In the genomic region with DNA sequence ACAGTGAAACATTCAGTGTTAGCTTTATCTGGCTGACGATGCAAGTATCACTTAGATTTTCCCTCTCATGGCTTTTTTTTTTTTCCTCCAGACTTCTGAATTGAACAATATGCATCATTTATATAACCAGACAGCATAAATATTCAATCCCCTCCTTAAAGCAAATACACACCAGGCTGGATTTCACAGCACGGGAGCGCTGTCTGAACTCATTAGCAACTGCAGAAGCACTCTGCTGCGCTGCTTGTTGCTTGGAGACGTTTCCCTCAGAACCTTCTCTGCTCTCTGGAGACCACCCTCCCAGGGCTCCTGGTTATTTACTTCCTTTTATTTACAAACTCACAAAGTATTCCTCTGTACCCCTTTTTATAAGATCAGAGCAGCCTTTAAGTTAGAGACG, we compare ENCODE assay signal across 15 mouse cellular contexts.
DNase-seq lines count a peak whose midpoint lies in the region; ATAC-seq and TF ChIP-seq lines count a peak whose summit lies in the region.
"Had no signal": no experiment of that assay in that cellular context is flagged by ENCODE, and none has a peak within 500 bp of the region (broad histone marks: within the 10 kb centered on the region; RNA-seq: fewer than 3 reads in every experiment).

No protein-coding gene starts in this region.

- no peak for DNase-seq in layer of hippocampus, adult 2 months (ENCODE audit: low spot score in 2 of 2)
- no peak for DNase-seq in layer of hippocampus, postnatal 36 days
- peak; percentile 57 for DNase-seq in retina, postnatal 1 day
- DNase-seq in liver, postnatal 0 days, result no peak
- DNase-seq: cerebellum, adult 18-20 months; kidney, adult 8-10 months; kidney, postnatal 4 days; left cerebral cortex, postnatal 4 days; thymus, postnatal 4 days had no signal

- no peak overlapping the region for H3K4me2 ChIP-seq in forebrain, embryonic 16.5 days (ENCODE audit: low read length)
- H3K4me2 ChIP-seq in midbrain, embryonic 13.5 days (replicated peaks), result peak overlapping the region; percentile 15; the same call in 1 of the 2 replicates
- H3K4me2 ChIP-seq in liver, postnatal 0 days (ENCODE audit: low read depth, low read length), result no peak overlapping the region
- H3K4me2 ChIP-seq in kidney, embryonic 15.5 days, result no peak overlapping the region
- H3K4me2 ChIP-seq: heart, embryonic 13.5 days; liver, embryonic 11.5 days had no signal

- no peak overlapping the region for H3K9ac ChIP-seq in forebrain, embryonic 16.5 days (replicated peaks; ENCODE audit: low read depth, low read length)
- no peak overlapping the region for H3K9ac ChIP-seq in midbrain, embryonic 13.5 days (replicated peaks)
- H3K9ac ChIP-seq in liver, postnatal 0 days (replicated peaks), result no peak overlapping the region
- H3K9ac ChIP-seq in kidney, embryonic 15.5 days, result no peak overlapping the region
- H3K9ac ChIP-seq: heart, embryonic 13.5 days had no signal

- no peaks in the 10 kb centered on the region for H3K9me3 ChIP-seq in forebrain, embryonic 16.5 days (ENCODE audit: control insufficient read depth, low read length)
- H3K9me3 ChIP-seq in midbrain, embryonic 13.5 days, result no peaks in the 10 kb centered on the region
- H3K9me3 ChIP-seq in liver, postnatal 0 days (ENCODE audit: low read length), result no peaks in the 10 kb centered on the region
- no peaks in the 10 kb centered on the region for H3K9me3 ChIP-seq in kidney, embryonic 15.5 days (replicated peaks)
- H3K9me3 ChIP-seq: heart, embryonic 13.5 days had no signal

- H3K36me3 ChIP-seq in forebrain, embryonic 16.5 days (ENCODE audit: control insufficient read depth, insufficient read depth), result no peaks in the 10 kb centered on the region
- H3K36me3 ChIP-seq in midbrain, embryonic 13.5 days, result no peaks in the 10 kb centered on the region
- H3K36me3 ChIP-seq in liver, postnatal 0 days (replicated peaks; ENCODE audit: insufficient read depth, low read length), result peaks cover 4% of the 10 kb centered on the region
- no peaks in the 10 kb centered on the region for H3K36me3 ChIP-seq in kidney, embryonic 15.5 days
- H3K36me3 ChIP-seq: heart, embryonic 13.5 days had no signal

- no peak for TF ChIP-seq CTCF in layer of hippocampus, adult 2 months (conservative IDR thresholded peaks at IDR 0.05)
- no peak for TF ChIP-seq CTCF in liver, postnatal 0 days (IDR thresholded peaks at IDR 0.05; ENCODE audit: low read depth)

- peaks cover 17% of the 10 kb centered on the region for H3K4me1 ChIP-seq in forebrain, embryonic 16.5 days (replicated peaks; ENCODE audit: control insufficient read depth, insufficient read depth, low read length)
- peaks cover 39% of the 10 kb centered on the region for H3K4me1 ChIP-seq in midbrain, embryonic 13.5 days (replicated peaks)
- H3K4me1 ChIP-seq in liver, postnatal 0 days (ENCODE audit: insufficient read depth), result peaks cover 8% of the 10 kb centered on the region; the same call in 1 of the 2 replicates
- no peaks in the 10 kb centered on the region for H3K4me1 ChIP-seq in kidney, embryonic 15.5 days
- H3K4me1 ChIP-seq: heart, embryonic 13.5 days had no signal

- ATAC-seq in forebrain, embryonic 16.5 days, result peak; percentile 69
- ATAC-seq in midbrain, embryonic 13.5 days, result peak; percentile 67
- no peak for ATAC-seq in liver, postnatal 0 days
- no peak for ATAC-seq in kidney, embryonic 15.5 days (replicated peaks; ENCODE audit: low FRiP score)

- no peak overlapping the region for H3K4me3 ChIP-seq in layer of hippocampus, adult 2 months
- H3K4me3 ChIP-seq in forebrain, embryonic 16.5 days (replicated peaks; ENCODE audit: low read length), result no peak overlapping the region
- no peak overlapping the region for H3K4me3 ChIP-seq in midbrain, embryonic 13.5 days (replicated peaks)
- H3K4me3 ChIP-seq in liver, postnatal 0 days (ENCODE audit: low read depth, low read length), result no peak overlapping the region
- H3K4me3 ChIP-seq in kidney, embryonic 15.5 days (replicated peaks), result no peak overlapping the region
- H3K4me3 ChIP-seq: heart, embryonic 13.5 days had no signal

- no peak for TF ChIP-seq EP300 in liver, postnatal 0 days (IDR thresholded peaks at IDR 0.05; ENCODE audit: low read depth)

- 31% methylated on average over 6 of the region's 6 CpGs for WGBS in forebrain, embryonic 16.5 days
- WGBS in midbrain, embryonic 13.5 days, result 35% methylated on average over 6 of the region's 6 CpGs
- 84% methylated on average over 6 of the region's 6 CpGs for WGBS in liver, postnatal 0 days (ENCODE audit: insufficient replicate concordance)
- 83% methylated on average over 6 of the region's 6 CpGs for WGBS in kidney, embryonic 15.5 days

- no peaks in the 10 kb centered on the region for H3K27me3 ChIP-seq in forebrain, embryonic 16.5 days (replicated peaks; ENCODE audit: control insufficient read depth, insufficient read depth, low read length)
- H3K27me3 ChIP-seq in midbrain, embryonic 13.5 days, result no peaks in the 10 kb centered on the region
- no peaks in the 10 kb centered on the region for H3K27me3 ChIP-seq in liver, postnatal 0 days (ENCODE audit: insufficient read depth, low read length)
- no peaks in the 10 kb centered on the region for H3K27me3 ChIP-seq in kidney, embryonic 15.5 days
- H3K27me3 ChIP-seq: heart, embryonic 13.5 days had no signal

- H3K27ac ChIP-seq in layer of hippocampus, adult 2 months, result peak overlapping the region; percentile 11; the same call in 1 of the 2 replicates
- H3K27ac ChIP-seq in forebrain, embryonic 16.5 days (ENCODE audit: low read length), result peak overlapping the region; percentile 56
- H3K27ac ChIP-seq in midbrain, embryonic 13.5 days, result peak overlapping the region; percentile 79
- H3K27ac ChIP-seq in liver, postnatal 0 days (ENCODE audit: low read depth), result no peak overlapping the region
- H3K27ac ChIP-seq in kidney, embryonic 15.5 days, result no peak overlapping the region
- H3K27ac ChIP-seq: heart, embryonic 13.5 days; stomach, postnatal 0 days had no signal

Comparison
In these comparisons a context has a peak if more than half of its experiments do, and no peak if none do; other contexts are left out.
1. H3K27ac ChIP-seq: peak in layer of hippocampus, adult 2 months (single experiment), forebrain, embryonic 16.5 days (single experiment) and midbrain, embryonic 13.5 days (single experiment); none in liver, postnatal 0 days (single experiment) and kidney, embryonic 15.5 days (single experiment).
2. ATAC-seq: peak in forebrain, embryonic 16.5 days (single experiment) and midbrain, embryonic 13.5 days (single experiment); none in liver, postnatal 0 days (single experiment) and kidney, embryonic 15.5 days (single experiment).